Mouse (Mus musculus) forebrain, postnatal 0 days (tissue): Measurements from ENCODE around the gene Fam167b. TPM values are rescaled to one million over a fixed set of nuclear protein-coding genes. Genes with fewer than 3 reads are reported as not detected.
A peak's percentile ranks its signal among the peaks of the same experiment; 100 is the strongest.

ENCODE experiments used
- ATAC-seq: fragments of 200-750 bp; cut with Nextera tagmentation; 2 replicates; pipeline ENCODE4 v1.8.0; 2017; ENCODE audit warnings: mild to moderate bottlenecking, moderate library complexity
- DNase-seq: peaks from one replicate; pipeline ENCODE4 v3.0.0-alpha.2; 2015
- H3K27ac ChIP-seq: fragments of 300-500 bp; sonication (generic); 2 replicates; pipeline ENCODE4 v1.5.1; 2014; ENCODE audit warnings: low read depth, mild to moderate bottlenecking, antibody characterized with exemption, low read length, moderate library complexity, mixed read lengths
- H3K27me3 ChIP-seq: fragments of 300-500 bp; sonication (generic); 2 replicates; pipeline ENCODE4 v1.6.1; 2014; ENCODE audit warnings: mild to moderate bottlenecking, low read length, mixed read lengths; ENCODE audit not compliant: insufficient read depth
- H3K36me3 ChIP-seq: fragments of 300-500 bp; sonication (generic); 2 replicates; pipeline ENCODE4 v1.6.1; 2014; ENCODE audit warnings: mild to moderate bottlenecking, moderate library complexity; ENCODE audit not compliant: insufficient read depth
- H3K4me1 ChIP-seq: fragments of 300-500 bp; sonication (generic); 2 replicates; pipeline ENCODE4 v1.6.1; 2014; ENCODE audit warnings: antibody characterized with exemption; ENCODE audit not compliant: insufficient read depth
- H3K4me2 ChIP-seq: fragments of 300-500 bp; sonication (generic); 2 replicates; pipeline ENCODE4 v1.6.1; 2014; ENCODE audit warnings: low read depth, mild to moderate bottlenecking, moderate library complexity
- H3K4me3 ChIP-seq: fragments of 300-500 bp; sonication (generic); 2 replicates; pipeline ENCODE4 v1.5.1; 2014; ENCODE audit warnings: low read depth, low read length, mixed read lengths
- H3K9ac ChIP-seq: fragments of 300-500 bp; sonication (generic); 2 replicates; pipeline ENCODE4 v1.6.1; 2014; ENCODE audit warnings: mild to moderate bottlenecking
- H3K9me3 ChIP-seq: fragments of 300-500 bp; sonication (generic); 2 replicates; pipeline ENCODE4 v1.6.1; 2016; ENCODE audit warnings: low read length
- CTCF ChIP-seq: sonication (generic); IDR thresholded peaks from 2 replicates; pipeline ENCODE4 v1.5.1; 2016; ENCODE audit warnings: antibody characterized with exemption, control low read depth, low read depth
- WGBS: fragments of 180-500 bp; shearing (Covaris S2); extraction: QIAGEN DNeasy Blood & Tissue Kit; methylation state at CpG from one replicate; pipeline ENCODE4 v1.1.7; 2014; 5-methylcytosine and 5-hydroxymethylcytosine counted together
- polyA plus RNA-seq: library from polyadenylated mRNA; unstranded; fragments of >200 nt; fragmentation: Nextera tagmentation; extraction: Ambion mirVana; gene quantifications from 2 replicates; pipeline ENCODE4 v1.2.1, GENCODE M21; 2015
- total RNA-seq: library from RNA; depleted of rRNA; stranded (reverse); fragments of >200 nt; gene quantifications from 2 replicates; pipeline ENCODE4 v1.2.3, GENCODE M21; 2014; rRNA removed

Gene Fam167b
- not detected in 2 replicates for total RNA-seq
- 0.23 TPM in 1 of 2 replicates, not detected in the other for polyA plus RNA-seq

DNA sequence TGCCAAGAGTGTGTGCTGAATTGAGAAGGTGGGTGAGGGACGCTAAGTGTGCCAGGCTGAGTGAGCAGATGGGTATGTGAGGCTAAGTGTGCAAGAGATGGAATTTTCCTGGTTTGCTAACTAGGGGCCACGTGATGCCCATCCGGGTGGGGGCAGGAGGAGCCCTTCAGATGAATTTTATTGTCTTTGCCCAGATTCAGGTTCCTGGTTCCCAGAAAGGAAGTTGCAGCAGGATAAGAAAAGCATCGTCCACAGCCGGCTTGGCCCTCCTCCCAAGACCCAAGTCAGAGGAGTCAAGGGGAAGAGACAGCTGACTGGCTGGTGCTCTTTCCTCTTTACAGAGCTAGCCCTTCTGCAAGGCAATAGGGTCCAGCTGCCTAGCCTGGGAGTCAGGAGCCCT, at the start of gene Fam167b:
Gene Fam167b, minus strand, starts transcription at position 84 of the 400 bp plus-strand sequence.
- Histone ChIP-seq H3K27me3 (no peaks in the 10 kb centered on the region), H3K4me2 (no peak within 1 kb of the TSS), H3K4me1 (no peaks in the 10 kb centered on the region), H3K4me3 (no peak within 1 kb of the TSS), H3K9me3 (no peaks in the 10 kb centered on the region), H3K9ac (no peak within 1 kb of the TSS), H3K27ac (no peak within 1 kb of the TSS), H3K36me3 (no peaks in the 10 kb centered on the region)
- no peak for ATAC-seq
- no peak for DNase-seq
- 95% methylated on average over 5 of the region's 5 CpGs for WGBS
- no peak for TF ChIP-seq CTCF

DNA sequence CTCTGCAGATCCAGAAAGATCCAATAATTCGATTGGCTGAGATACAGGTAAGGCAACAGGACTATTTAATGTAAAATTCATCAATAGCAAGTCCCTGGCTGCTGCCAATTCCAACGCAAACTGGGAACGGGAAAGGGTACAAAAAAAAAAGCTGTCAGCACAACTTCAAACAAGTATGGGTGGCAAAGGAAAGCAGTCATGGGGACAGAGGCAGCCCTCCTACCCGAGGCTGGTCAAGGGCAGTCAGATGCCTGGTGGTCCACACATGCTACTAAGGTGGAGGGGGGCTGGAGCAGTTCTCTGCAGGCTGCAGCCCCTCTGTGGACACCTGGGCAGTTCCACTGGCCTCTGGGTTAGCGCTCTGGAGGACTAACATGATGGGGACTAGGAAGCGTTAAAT, 47.7 kb upstream of the Fam167b start:
- DNase-seq (no peak), ATAC-seq (no peak)
- Histone ChIP-seq H3K9me3 (no peaks in the 10 kb centered on the region), H3K36me3 (peaks cover 47% of the 10 kb centered on the region), H3K4me2 (no peak overlapping the region), H3K4me1 (peaks cover 21% of the 10 kb centered on the region), H3K27me3 (no peaks in the 10 kb centered on the region), H3K9ac (no peak overlapping the region), H3K27ac (no peak overlapping the region; the same call in 1 of the 2 replicates), H3K4me3 (no peak overlapping the region)
- 73% methylated on average over 6 of the region's 6 CpGs for WGBS
- TF ChIP-seq CTCF = no peak

DNA sequence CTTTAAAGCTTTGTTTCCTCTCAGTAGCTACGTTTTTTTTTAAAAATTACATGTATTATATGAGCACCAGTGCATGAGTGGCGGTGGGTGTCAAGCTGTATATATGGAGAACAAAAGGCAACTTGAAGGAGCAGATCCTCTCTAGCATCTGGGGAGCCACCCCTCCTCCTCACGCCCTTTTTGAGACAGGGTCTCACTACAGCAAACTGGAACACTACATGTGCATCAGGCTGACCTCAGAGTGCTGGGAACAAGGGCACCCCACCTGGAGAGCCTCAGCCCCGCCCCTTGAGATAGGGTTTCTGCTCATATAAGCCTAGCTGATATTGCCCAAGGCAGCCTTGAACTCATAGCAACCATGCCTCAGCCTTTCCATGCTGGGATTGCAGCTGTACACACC, 47.1 kb upstream of the Fam167b start:
- no peak for DNase-seq
- peak overlapping the region; percentile 93 for H3K9ac ChIP-seq
- 42% methylated on average over 4 of the region's 4 CpGs for WGBS

DNA sequence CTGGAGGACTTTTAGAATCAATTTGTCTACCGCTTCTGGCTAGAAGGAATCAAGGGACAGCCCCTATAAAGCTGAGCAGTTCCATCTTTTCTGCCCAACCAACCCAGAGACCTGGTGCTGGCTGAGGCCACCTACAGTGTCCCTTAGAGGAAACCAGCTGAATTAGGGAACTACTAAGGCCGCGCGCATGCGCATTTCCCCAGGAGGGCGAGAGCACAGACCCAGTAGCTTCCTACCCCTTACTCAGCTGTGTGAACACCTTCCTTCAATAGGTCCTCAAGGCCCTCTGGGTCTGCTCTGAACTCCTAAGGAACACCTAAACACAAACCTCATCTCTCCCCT, 46.7 kb upstream of the Fam167b start:
- peak; percentile 7 for ATAC-seq

More for the DNA sequence above, 47.1 kb upstream of the Fam167b start:
- Histone ChIP-seq H3K27ac (peak overlapping the region; percentile 98), H3K27me3 (no peaks in the 10 kb centered on the region), H3K4me1 (peaks cover 21% of the 10 kb centered on the region), H3K9me3 (no peaks in the 10 kb centered on the region), H3K4me2 (peak overlapping the region; percentile 88), H3K36me3 (peaks cover 46% of the 10 kb centered on the region), H3K4me3 (no peak overlapping the region)
- no peak for TF ChIP-seq CTCF
- no peak for ATAC-seq

DNA sequence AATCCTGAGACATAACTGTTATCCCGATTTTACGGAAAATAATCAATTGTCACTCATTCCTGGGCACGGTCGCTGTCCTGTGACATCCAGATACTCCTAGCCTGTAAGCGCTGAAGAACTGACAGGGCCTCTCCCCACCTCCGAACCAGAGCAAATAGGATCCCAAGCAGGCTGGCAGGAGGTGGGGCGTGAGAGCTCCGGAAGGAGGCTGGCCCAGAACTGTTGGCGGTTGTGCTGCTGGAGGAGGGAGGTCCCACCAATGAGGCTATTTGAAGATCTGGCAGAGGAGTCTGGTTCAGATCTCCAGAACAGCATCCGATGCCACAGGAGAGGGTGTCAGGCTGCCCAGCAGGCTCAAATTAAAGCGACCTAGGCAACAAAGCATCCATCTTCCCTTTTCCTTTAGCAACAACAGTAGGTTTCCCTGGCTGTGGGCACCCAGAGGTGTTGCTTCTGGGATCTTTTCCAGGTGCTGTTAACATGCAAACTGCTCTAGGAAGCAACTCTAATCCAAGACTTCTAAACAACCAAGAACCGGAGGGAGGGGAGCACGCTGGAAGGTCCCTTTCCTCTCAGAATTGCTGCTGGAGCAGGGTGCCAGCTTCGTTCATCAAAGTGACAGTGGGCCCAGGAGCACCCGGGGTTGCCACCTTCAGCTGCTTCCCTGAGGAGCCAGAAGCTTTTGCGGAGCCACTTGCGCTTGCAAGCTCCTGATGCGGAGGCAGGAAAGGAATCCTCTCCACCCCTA, 46.1 kb upstream of the Fam167b start:
- Histone ChIP-seq H3K27ac (peak overlapping the region; percentile 98), H3K36me3 (peaks cover 37% of the 10 kb centered on the region), H3K9me3 (no peaks in the 10 kb centered on the region), H3K27me3 (no peaks in the 10 kb centered on the region), H3K4me1 (peaks cover 21% of the 10 kb centered on the region), H3K4me2 (peak overlapping the region; percentile 88), H3K9ac (peak overlapping the region; percentile 93), H3K4me3 (peak overlapping the region; percentile 66)
- DNase-seq (peak; percentile 96), ATAC-seq (peak; percentile 98)
- 0% methylated on average over 18 of the region's 18 CpGs for WGBS
- TF ChIP-seq CTCF = no peak

More for the DNA sequence above, 46.7 kb upstream of the Fam167b start:
- Histone ChIP-seq H3K27me3 (no peaks in the 10 kb centered on the region), H3K27ac (peak overlapping the region; percentile 98), H3K4me1 (peaks cover 21% of the 10 kb centered on the region), H3K4me2 (peak overlapping the region; percentile 88), H3K4me3 (peak overlapping the region; percentile 66), H3K9me3 (no peaks in the 10 kb centered on the region), H3K9ac (peak overlapping the region; percentile 93), H3K36me3 (peaks cover 41% of the 10 kb centered on the region)
- no peak for TF ChIP-seq CTCF
- WGBS = 0% methylated on average over 6 of the region's 6 CpGs
- DNase-seq = peak; percentile 80

DNA sequence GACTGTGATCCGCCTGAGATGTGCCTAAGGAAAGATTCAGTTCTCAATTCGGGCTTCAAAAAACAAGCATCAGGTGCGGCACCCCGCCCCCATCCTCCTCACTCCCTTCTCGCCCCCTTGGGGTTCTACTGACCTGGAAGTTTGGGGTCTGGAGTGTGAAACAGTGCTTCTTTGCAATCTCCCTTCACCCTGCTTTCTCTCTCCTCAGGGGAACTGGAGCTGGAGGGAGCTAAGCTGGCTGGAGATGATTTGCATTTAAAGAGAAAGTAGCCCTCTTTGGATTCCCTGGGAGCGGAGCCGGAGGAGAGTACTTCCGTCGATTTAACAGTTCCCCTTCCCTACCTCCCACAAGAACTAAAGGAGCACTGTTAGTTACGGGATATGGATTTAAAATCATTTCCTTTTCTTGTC, 45.3 kb upstream of the Fam167b start, which contains the start of gene Ccdc28b:
Gene Ccdc28b, minus strand, starts transcription at position 267 of the 411 bp plus-strand sequence.
- Histone ChIP-seq H3K9me3 (no peaks in the 10 kb centered on the region), H3K9ac (peak within 1 kb of the TSS; percentile 93), H3K27me3 (no peaks in the 10 kb centered on the region), H3K36me3 (peaks cover 30% of the 10 kb centered on the region), H3K4me1 (peaks cover 21% of the 10 kb centered on the region), H3K4me3 (peak within 1 kb of the TSS; percentile 66), H3K27ac (peak within 1 kb of the TSS; percentile 98), H3K4me2 (peak within 1 kb of the TSS; percentile 88)
- 2% methylated on average over 10 of the region's 10 CpGs for WGBS
- no peak for TF ChIP-seq CTCF
- peak; percentile 52 for ATAC-seq
- peak; percentile 86 for DNase-seq
